Mouse (Mus musculus) kidney, adult 2 months (tissue): ENCODE measurements at regions not wholly inside any gene's neighbourhood (a gene's known extent, or its start where the extent isn't known, plus 50 kb on each side); places are given as distances from the start of the nearest gene placed in this dataset.

Experiments used
- DNase-seq: peaks from one replicate; pipeline ENCODE4 v3.0.0; 2021
- H3K27ac ChIP-seq: fragments of 200-500 bp; 2 replicates; pipeline ENCODE4 v1.5.1; 2012; ENCODE audit warnings: low read depth, low read length, control low read depth, inconsistent platforms; ENCODE audit not compliant: insufficient read depth
- H3K27me3 ChIP-seq: fragments of 200-500 bp; replicated peaks from 2 replicates; pipeline ENCODE4 v1.6.1; 2012; ENCODE audit warnings: mild to moderate bottlenecking, moderate library complexity, low read length, inconsistent platforms; ENCODE audit not compliant: control insufficient read depth, insufficient read depth
- H3K36me3 ChIP-seq: fragments of 200-500 bp; 2 replicates; pipeline ENCODE4 v1.6.1; 2012; ENCODE audit warnings: mild to moderate bottlenecking, moderate library complexity, low read length, inconsistent platforms; ENCODE audit not compliant: control insufficient read depth, insufficient read depth
- H3K4me1 ChIP-seq: fragments of 200-500 bp; 2 replicates; pipeline ENCODE4 v1.6.1; 2011; ENCODE audit warnings: low read length; ENCODE audit not compliant: control insufficient read depth, insufficient read depth
- H3K4me3 ChIP-seq: fragments of 200-500 bp; 2 replicates; pipeline ENCODE4 v1.5.1; 2011; ENCODE audit warnings: mild to moderate bottlenecking, low read depth, low read length, control low read depth; ENCODE audit not compliant: insufficient read depth
- CTCF ChIP-seq: fragments of 200-500 bp; conservative IDR thresholded peaks from 2 replicates; pipeline ENCODE4 v1.5.1; 2011; ENCODE audit warnings: low read depth, mild to moderate bottlenecking, control low read depth, low read length, moderate library complexity, mixed read lengths; ENCODE audit not compliant: insufficient read depth, insufficient read length
- POLR2A ChIP-seq: fragments of 200-500 bp; IDR thresholded peaks from one replicate; pipeline ENCODE4 v1.6.1; 2011; ENCODE audit warnings: low read depth, low read length, control low read depth
- WGBS: fragments of 180-500 bp; shearing (Covaris S2); methylation state at CpG from one replicate; pipeline ENCODE4 v1.1.7; 2018; 5-methylcytosine and 5-hydroxymethylcytosine counted together

GRCm38 (mm10) chr5:118461967-118462366 lies 98.5 kb upstream of the Med13l start:
- Histone ChIP-seq H3K36me3 (no peaks in the 10 kb centered on the region), H3K4me3 (no peak overlapping the region), H3K4me1 (peaks cover 3% of the 10 kb centered on the region; the same call in 1 of the 2 replicates), H3K27me3 (no peaks in the 10 kb centered on the region), H3K27ac (no peak overlapping the region)
- WGBS, result 74% methylated on average over 4 of the region's 4 CpGs
- no peak for TF ChIP-seq POLR2A
- TF ChIP-seq CTCF, result no peak
- no peak for DNase-seq

GRCm38 (mm10) chr5:118464931-118465801 lies 95.3 kb upstream of the Med13l start:
- Histone ChIP-seq H3K27ac (no peak overlapping the region), H3K27me3 (no peaks in the 10 kb centered on the region), H3K4me3 (0 out of 2 replicates have a peak overlapping the region, but pooled peaks have one; percentile 0), H3K4me1 (no peaks in the 10 kb centered on the region), H3K36me3 (no peaks in the 10 kb centered on the region)
- peak; percentile 46 for DNase-seq
- WGBS, result 16% methylated on average over 22 of the region's 22 CpGs
- TF ChIP-seq CTCF, result no peak
- TF ChIP-seq POLR2A, result no peak

- Histone ChIP-seq H3K4me3 (no peak overlapping the region), H3K27ac (no peak overlapping the region), H3K4me1 (no peaks in the 10 kb centered on the region), H3K36me3 (no peaks in the 10 kb centered on the region), H3K27me3 (no peaks in the 10 kb centered on the region)
- TF ChIP-seq CTCF (no peak), POLR2A (no peak)
- WGBS, result 20% methylated on average over 10 of the region's 10 CpGs
- no peak for DNase-seq
These were observed 94.3 kb upstream of the Med13l start for GRCm38 (mm10) chr5:118465991-118466750.

GRCm38 (mm10) chr5:118468739-118469138 lies 91.7 kb upstream of the Med13l start:
- TF ChIP-seq CTCF (no peak), POLR2A (no peak)
- Histone ChIP-seq H3K4me3 (no peak overlapping the region), H3K36me3 (no peaks in the 10 kb centered on the region), H3K27me3 (no peaks in the 10 kb centered on the region), H3K4me1 (no peaks in the 10 kb centered on the region), H3K27ac (no peak overlapping the region)
- no peak for DNase-seq
- WGBS, result 57% methylated on average over 4 of the region's 4 CpGs

- Histone ChIP-seq H3K4me3 (no peak overlapping the region), H3K27ac (no peak overlapping the region), H3K36me3 (no peaks in the 10 kb centered on the region), H3K4me1 (no peaks in the 10 kb centered on the region), H3K27me3 (no peaks in the 10 kb centered on the region)
- TF ChIP-seq CTCF (no peak), POLR2A (no peak)
- WGBS, result 59% methylated on average over 5 of the region's 5 CpGs
- DNase-seq, result no peak
These were observed 88.9 kb upstream of the Med13l start for GRCm38 (mm10) chr5:118471569-118471968.

GRCm38 (mm10) chr5:118472291-118472690 lies 88.2 kb upstream of the Med13l start:
- no peaks in the 10 kb centered on the region for H3K36me3 ChIP-seq
- H3K4me1 ChIP-seq, result no peaks in the 10 kb centered on the region
- no peak for DNase-seq
- H3K4me3 ChIP-seq, result no peak overlapping the region
- 87% methylated on average over 10 of the region's 10 CpGs for WGBS
- no peaks in the 10 kb centered on the region for H3K27me3 ChIP-seq
- TF ChIP-seq POLR2A (no peak), CTCF (no peak)
- H3K27ac ChIP-seq, result no peak overlapping the region
